Comparison of ENCODE assay signal across 7 mouse cellular contexts in the genomic region with DNA sequence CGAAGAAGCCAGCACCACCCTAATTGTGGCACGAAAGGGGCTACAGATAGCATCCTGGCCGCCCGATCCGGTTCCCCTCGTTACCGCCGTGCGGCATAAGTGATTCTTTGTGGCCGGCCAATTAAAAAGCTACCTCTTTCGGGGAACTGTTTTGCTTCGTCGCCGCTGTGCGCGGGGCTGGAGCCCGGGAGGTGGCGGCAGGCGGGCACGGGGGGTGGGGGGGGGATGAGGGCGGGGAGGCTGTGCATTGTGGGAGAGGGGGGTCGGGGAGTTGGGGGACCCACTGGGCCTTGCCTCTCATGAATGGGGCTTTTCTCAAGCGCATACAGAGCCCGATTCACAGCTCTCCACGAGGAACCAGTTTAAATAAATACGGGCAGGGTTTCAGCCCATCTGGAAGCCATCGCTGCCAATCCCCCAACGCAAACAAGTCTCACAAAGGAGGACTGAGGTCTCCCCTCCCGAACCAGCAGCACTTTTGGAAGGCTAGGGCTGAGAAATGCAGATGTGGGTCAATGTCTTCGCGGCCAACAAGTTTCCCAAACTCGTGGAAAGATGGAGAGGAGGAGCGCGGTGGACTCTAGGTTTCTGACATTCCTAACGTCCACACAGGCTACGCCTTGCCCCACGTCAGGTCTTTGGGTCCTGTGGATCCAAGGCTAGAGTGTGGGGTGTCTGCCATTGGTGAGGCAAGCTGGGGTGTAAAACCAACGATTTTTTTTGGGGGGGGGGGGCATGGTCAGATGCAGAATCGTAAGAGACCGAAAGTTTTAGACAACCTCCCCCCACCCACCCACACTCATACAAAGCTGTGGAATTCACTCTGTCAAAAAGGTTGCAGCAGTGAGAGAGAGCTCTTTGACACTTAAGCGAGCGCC. TPM values are rescaled to one million over a fixed set of nuclear protein-coding genes. Genes with fewer than 3 reads are reported as not detected.
DNase-seq lines count a peak whose midpoint lies in the region; ATAC-seq and TF ChIP-seq lines count a peak whose summit lies in the region.

No protein-coding gene starts in this region.

- H3K27ac ChIP-seq in ES-Bruce4 (ENCODE audit: insufficient read depth, low read length), result no peak overlapping the region
- peak overlapping the region; percentile 97 for H3K27ac ChIP-seq in limb, embryonic 13.5 days
- H3K27ac ChIP-seq in stomach, embryonic 15.5 days, result no peak overlapping the region

- ATAC-seq in granulocyte monocyte progenitor cell, adult 5-6 weeks (replicated peaks; ENCODE audit: poor library complexity, severe bottlenecking), result peak; percentile 6
- peak; percentile 58 for ATAC-seq in limb, embryonic 13.5 days (ENCODE audit: low FRiP score, low read depth)
- ATAC-seq in stomach, embryonic 15.5 days (ENCODE audit: insufficient read depth, low FRiP score, low read depth), result no peak

- TF ChIP-seq EP300 in ES-Bruce4 (IDR thresholded peaks at IDR 0.05; ENCODE audit: insufficient read depth, low read depth, low read length), result no peak

- no peak for TF ChIP-seq CTCF in ES-Bruce4 (IDR thresholded peaks at IDR 0.05; ENCODE audit: low read depth, low read length)

- peaks cover 32% of the 10 kb centered on the region for H3K27me3 ChIP-seq in ES-Bruce4 (ENCODE audit: control insufficient read depth, insufficient read depth, low read length, poor library complexity, severe bottlenecking)
- peaks cover 57% of the 10 kb centered on the region for H3K27me3 ChIP-seq in limb, embryonic 13.5 days
- H3K27me3 ChIP-seq in stomach, embryonic 15.5 days (replicated peaks), result peaks cover 88% of the 10 kb centered on the region

- no peaks in the 10 kb centered on the region for H3K36me3 ChIP-seq in ES-Bruce4 (ENCODE audit: control insufficient read depth, insufficient read depth, low read length, poor library complexity, severe bottlenecking)
- peaks cover 28% of the 10 kb centered on the region for H3K36me3 ChIP-seq in limb, embryonic 13.5 days
- H3K36me3 ChIP-seq in stomach, embryonic 15.5 days, result no peaks in the 10 kb centered on the region

- WGBS in limb, embryonic 13.5 days, result under 1% methylated on average over 42 of the region's 42 CpGs
- WGBS in stomach, embryonic 15.5 days, result 1% methylated on average over 42 of the region's 42 CpGs

- no peak for TF ChIP-seq POLR2A in ES-Bruce4 (IDR thresholded peaks at IDR 0.05; ENCODE audit: insufficient read depth, low read length)

- peak; percentile 53 for DNase-seq in MN1 (ENCODE audit: low spot score)
- DNase-seq in cerebellum, postnatal 36 days, result no peak
- DNase-seq in cerebellum, postnatal 25 days, result no peak

- H3K4me3 ChIP-seq in ES-Bruce4 (ENCODE audit: low read depth, low read length), result peak overlapping the region; percentile 65
- H3K4me3 ChIP-seq in limb, embryonic 13.5 days, result peak overlapping the region; percentile 67
- H3K4me3 ChIP-seq in stomach, embryonic 15.5 days (replicated peaks), result peak overlapping the region; percentile 33

- peak overlapping the region; percentile 86 for H3K4me2 ChIP-seq in limb, embryonic 13.5 days (replicated peaks)
- H3K4me2 ChIP-seq in stomach, embryonic 15.5 days, result peak overlapping the region; percentile 67

- peaks cover 3% of the 10 kb centered on the region for H3K4me1 ChIP-seq in ES-Bruce4 (ENCODE audit: control insufficient read depth, insufficient read depth, low read length)
- H3K4me1 ChIP-seq in limb, embryonic 13.5 days, result peaks cover 62% of the 10 kb centered on the region
- peaks cover 43% of the 10 kb centered on the region for H3K4me1 ChIP-seq in stomach, embryonic 15.5 days

- no peak overlapping the region for H3K9ac ChIP-seq in ES-Bruce4 (ENCODE audit: low read depth, poor library complexity, severe bottlenecking)
- peak overlapping the region; percentile 93 for H3K9ac ChIP-seq in limb, embryonic 13.5 days
- H3K9ac ChIP-seq in stomach, embryonic 15.5 days, result no peak overlapping the region

- no peaks in the 10 kb centered on the region for H3K9me3 ChIP-seq in ES-Bruce4 (replicated peaks; ENCODE audit: control insufficient read depth, insufficient read depth, low read length, poor library complexity, severe bottlenecking)
- no peaks in the 10 kb centered on the region for H3K9me3 ChIP-seq in limb, embryonic 13.5 days
- H3K9me3 ChIP-seq in stomach, embryonic 15.5 days, result no peaks in the 10 kb centered on the region

RNA-seq across cellular contexts. Expression of a gene that starts 2.1 kb away (rescaled TPM):
- polyA plus RNA-seq in ES-Bruce4 (2011; ENCODE audit: insufficient read depth, insufficient read length, low read depth, missing spikeins), result 12.9 and 13.1 TPM in 2 replicates
- not detected in 2 replicates for total RNA-seq in granulocyte monocyte progenitor cell, adult 5-6 weeks (2014; fragmentation: Nextera tagmentation)
- total RNA-seq in granulocyte monocyte progenitor cell, adult 5-6 weeks (2017), result not detected in 2 replicates
- polyA plus RNA-seq in limb, embryonic 13.5 days (2015; fragmentation: Nextera tagmentation; extraction: Ambion mirVana), result 706 and 829 TPM in 2 replicates
- 2.5 and 3.3 TPM in 2 replicates for polyA plus RNA-seq in stomach, embryonic 15.5 days (2015; fragmentation: Nextera tagmentation; extraction: Ambion mirVana)

RNA-seq across cellular contexts. Expression of a gene that starts 38.4 kb away (rescaled TPM):
- polyA plus RNA-seq in ES-Bruce4 (2011; ENCODE audit: insufficient read depth, insufficient read length, low read depth, missing spikeins), result 48.5 and 49.2 TPM in 2 replicates
- total RNA-seq in granulocyte monocyte progenitor cell, adult 5-6 weeks (2014; fragmentation: Nextera tagmentation), result 48.8 and 61.7 TPM in 2 replicates
- 29.0 and 32.7 TPM in 2 replicates for total RNA-seq in granulocyte monocyte progenitor cell, adult 5-6 weeks (2017)
- 35.9 and 37.9 TPM in 2 replicates for polyA plus RNA-seq in limb, embryonic 13.5 days (2015; fragmentation: Nextera tagmentation; extraction: Ambion mirVana)
- polyA plus RNA-seq in stomach, embryonic 15.5 days (2015; fragmentation: Nextera tagmentation; extraction: Ambion mirVana), result 41.9 and 44.0 TPM in 2 replicates

Comparison
In these comparisons a context has a peak if more than half of its experiments do, and no peak if none do; other contexts are left out.
1. RNA of a gene that starts 2.1 kb away (polyA plus RNA-seq): 706 to 829 TPM in limb, embryonic 13.5 days; 12.9 to 13.1 TPM in ES-Bruce4 and 2.5 to 3.3 TPM in stomach, embryonic 15.5 days; every median in the first group is over 10 times any median in the second.
2. Peak in every context shown above with its lines, with median percentiles within 50 percentile points of each other: H3K4me3 ChIP-seq.